Mouse (Mus musculus): ENCODE measurements around the gene Ufsp2. TPM values are rescaled to one million over a fixed set of nuclear protein-coding genes. Genes with fewer than 3 reads are reported as not detected.
A peak's percentile ranks its signal among the peaks of the same experiment; 100 is the strongest.

The Ufsp2 gene
- total RNA-seq, 1 experiment, result 21.7 TPM

- Histone ChIP-seq H3K4me1 (ENCODE audit: control insufficient read depth in 2 of 2, insufficient read depth in 2 of 2, low read length in 2 of 2, poor library complexity in 1 of 2) (no peaks in the 10 kb centered on the region), H3K9me3 (ENCODE audit: control insufficient read depth, insufficient read depth, low read depth, low read length) (no peaks in the 10 kb centered on the region), H3K4me3 (ENCODE audit: insufficient read depth in 1 of 2, low read depth in 1 of 2, low read length in 2 of 2, poor library complexity in 1 of 2, severe bottlenecking in 1 of 2) (no peak overlapping the region), H3K9ac (ENCODE audit: insufficient read depth, low read depth, low read length, poor library complexity, severe bottlenecking) (no peak overlapping the region), H3K36me3 (ENCODE audit: control insufficient read depth, insufficient read depth, low read length, poor library complexity, severe bottlenecking) (no peaks in the 10 kb centered on the region), H3K27ac (ENCODE audit: insufficient read depth, low read depth, low read length, poor library complexity, severe bottlenecking) (no peak overlapping the region)
- TF ChIP-seq CHD2 (IDR thresholded peaks at IDR 0.05; ENCODE audit: low read depth, low read length) (no peak), HCFC1 (IDR thresholded peaks at IDR 0.05; ENCODE audit: borderline replicate concordance, insufficient read depth, low read length) (no peak), MAFK (IDR thresholded peaks at IDR 0.05; ENCODE audit: insufficient read depth, low read depth, low read length) (no peak), ZC3H11A (IDR thresholded peaks at IDR 0.05; ENCODE audit: borderline replicate concordance, low read depth, low read length) (no peak), ZNF384 (IDR thresholded peaks at IDR 0.05; ENCODE audit: low read depth, low read length) (no peak)
- in situ Hi-C loops (cut with MboI; ENCODE audit: low sequenced_read_pairs in 2 of 2, unreplicated experiment in 2 of 2), result no loop called here
- no peak for DNase-seq (ENCODE audit: low read depth, low spot score)
Measured at GRCm38 (mm10) chr8:45988189-45988588, 12.9 kb downstream of the Ufsp2 start.

GRCm38 (mm10) chr8:45990631-45991310 lies 15.4 kb downstream of the Ufsp2 start:
- Histone ChIP-seq H3K9ac (ENCODE audit: insufficient read depth, low read depth, low read length, poor library complexity, severe bottlenecking) (no peak overlapping the region), H3K27ac (ENCODE audit: insufficient read depth, low read depth, low read length, poor library complexity, severe bottlenecking) (no peak overlapping the region), H3K4me3 (ENCODE audit: insufficient read depth in 1 of 2, low read depth in 1 of 2, low read length in 2 of 2, poor library complexity in 1 of 2, severe bottlenecking in 1 of 2) (no peak overlapping the region), H3K36me3 (ENCODE audit: control insufficient read depth, insufficient read depth, low read length, poor library complexity, severe bottlenecking) (no peaks in the 10 kb centered on the region), H3K9me3 (ENCODE audit: control insufficient read depth, insufficient read depth, low read depth, low read length) (no peaks in the 10 kb centered on the region), H3K4me1 (ENCODE audit: control insufficient read depth in 2 of 2, insufficient read depth in 2 of 2, low read length in 2 of 2, poor library complexity in 1 of 2) (no peaks in the 10 kb centered on the region)
- no peak for TF ChIP-seq ZC3H11A (IDR thresholded peaks at IDR 0.05; ENCODE audit: borderline replicate concordance, low read depth, low read length)
- DNase-seq (ENCODE audit: low read depth, low spot score), result no peak
- in situ Hi-C loops (cut with MboI; ENCODE audit: low sequenced_read_pairs in 2 of 2, unreplicated experiment in 2 of 2), result no loop called here

- H3K9me3 ChIP-seq (ENCODE audit: control insufficient read depth, insufficient read depth, low read depth, low read length), result no peaks in the 10 kb centered on the region
- TF ChIP-seq CHD2 (IDR thresholded peaks at IDR 0.05; ENCODE audit: low read depth, low read length) (no peak), ZC3H11A (IDR thresholded peaks at IDR 0.05; ENCODE audit: borderline replicate concordance, low read depth, low read length) (no peak), HCFC1 (IDR thresholded peaks at IDR 0.05; ENCODE audit: borderline replicate concordance, insufficient read depth, low read length) (no peak), MAFK (IDR thresholded peaks at IDR 0.05; ENCODE audit: insufficient read depth, low read depth, low read length) (no peak), ZNF384 (IDR thresholded peaks at IDR 0.05; ENCODE audit: low read depth, low read length) (no peak)
- in situ Hi-C loops (cut with MboI; ENCODE audit: low sequenced_read_pairs in 2 of 2, unreplicated experiment in 2 of 2), result no loop called here
- 0 out of 4 replicates have a peak, but pooled peaks cover 0 to 1% of the 10 kb centered on the region in 2 experiments for H3K4me1 ChIP-seq (ENCODE audit: control insufficient read depth in 2 of 2, insufficient read depth in 2 of 2, low read length in 2 of 2, poor library complexity in 1 of 2)
- H3K9ac ChIP-seq (ENCODE audit: insufficient read depth, low read depth, low read length, poor library complexity, severe bottlenecking), result no peak overlapping the region
- peak; percentile 44 for DNase-seq (ENCODE audit: low read depth, low spot score)
- H3K4me3 ChIP-seq (ENCODE audit: insufficient read depth in 1 of 2, low read depth in 1 of 2, low read length in 2 of 2, poor library complexity in 1 of 2, severe bottlenecking in 1 of 2), result no peak overlapping the region
- peaks cover 4% of the 10 kb centered on the region; the same call in 1 of the 2 replicates for H3K36me3 ChIP-seq (ENCODE audit: control insufficient read depth, insufficient read depth, low read length, poor library complexity, severe bottlenecking)
- no peak overlapping the region for H3K27ac ChIP-seq (ENCODE audit: insufficient read depth, low read depth, low read length, poor library complexity, severe bottlenecking)
Measured at GRCm38 (mm10) chr8:45994111-45994510, 18.8 kb downstream of the Ufsp2 start.

- in situ Hi-C loops (cut with MboI; ENCODE audit: low sequenced_read_pairs in 2 of 2, unreplicated experiment in 2 of 2), result no loop called here
Measured at GRCm38 (mm10) chr8:45995576-45995975, 20.2 kb downstream of the Ufsp2 start.

More at GRCm38 (mm10) chr8:45995576-45995975, 20.2 kb downstream of the Ufsp2 start:
- no peaks in the 10 kb centered on the region for H3K9me3 ChIP-seq (ENCODE audit: control insufficient read depth, insufficient read depth, low read depth, low read length)
- 0 out of 4 replicates have a peak, but pooled peaks cover 0 to 1% of the 10 kb centered on the region in 2 experiments for H3K4me1 ChIP-seq (ENCODE audit: control insufficient read depth in 2 of 2, insufficient read depth in 2 of 2, low read length in 2 of 2, poor library complexity in 1 of 2)
- H3K9ac ChIP-seq (ENCODE audit: insufficient read depth, low read depth, low read length, poor library complexity, severe bottlenecking), result no peak overlapping the region
- H3K4me3 ChIP-seq (ENCODE audit: insufficient read depth in 1 of 2, low read depth in 1 of 2, low read length in 2 of 2, poor library complexity in 1 of 2, severe bottlenecking in 1 of 2), result no peak overlapping the region
- TF ChIP-seq ZNF384 (IDR thresholded peaks at IDR 0.05; ENCODE audit: low read depth, low read length), result no peak
- TF ChIP-seq HCFC1 (IDR thresholded peaks at IDR 0.05; ENCODE audit: borderline replicate concordance, insufficient read depth, low read length), result no peak
- no peak for TF ChIP-seq MAFK (IDR thresholded peaks at IDR 0.05; ENCODE audit: insufficient read depth, low read depth, low read length)
- no peak for TF ChIP-seq CHD2 (IDR thresholded peaks at IDR 0.05; ENCODE audit: low read depth, low read length)
- no peak for TF ChIP-seq ZC3H11A (IDR thresholded peaks at IDR 0.05; ENCODE audit: borderline replicate concordance, low read depth, low read length)
- no peak for DNase-seq (ENCODE audit: low read depth, low spot score)
- H3K27ac ChIP-seq (ENCODE audit: insufficient read depth, low read depth, low read length, poor library complexity, severe bottlenecking), result no peak overlapping the region
- H3K36me3 ChIP-seq (ENCODE audit: control insufficient read depth, insufficient read depth, low read length, poor library complexity, severe bottlenecking), result peaks cover 4% of the 10 kb centered on the region; the same call in 1 of the 2 replicates
